Mouse (Mus musculus) G1E (cell line): ENCODE data around the gene Rnf41. TPM values are rescaled to one million over a fixed set of nuclear protein-coding genes. Genes with fewer than 3 reads are reported as not detected.

Experiments
- ATAC-seq: 2 replicates; pipeline ENCODE4 v1.8.0; 2016; ENCODE audit warnings: mild to moderate bottlenecking; ENCODE audit not compliant: insufficient number of reproducible peaks, poor library complexity, low FRiP score, severe bottlenecking; ENCODE audit errors: extremely low read depth
- DNase-seq: peaks from one replicate; pipeline ENCODE4 v3.0.0; 2012; ENCODE audit warnings: low spot score
- H3K27me3 ChIP-seq: 2 replicates; pipeline ENCODE4 v1.6.1; 2012; ENCODE audit warnings: mild to moderate bottlenecking, low read length, inconsistent platforms; ENCODE audit not compliant: insufficient read depth
- H3K36me3 ChIP-seq: replicated peaks from 2 replicates; pipeline ENCODE3; 2012; ENCODE audit warnings: mild to moderate bottlenecking, inconsistent platforms
- H3K4me1 ChIP-seq: 2 replicates; pipeline ENCODE4 v1.6.1; 2012; ENCODE audit warnings: low read depth, low read length, inconsistent platforms, mixed read lengths; ENCODE audit not compliant: insufficient read depth
- H3K4me3 ChIP-seq: 2 replicates; pipeline ENCODE4 v1.5.1; 2012; ENCODE audit warnings: low read depth, mild to moderate bottlenecking, inconsistent platforms, low read length, moderate library complexity, mixed read lengths
- H3K9me3 ChIP-seq: replicated peaks from 2 replicates; pipeline ENCODE4 v1.6.1; 2012; ENCODE audit warnings: inconsistent platforms
- CTCF ChIP-seq: IDR thresholded peaks from 2 replicates; pipeline ENCODE4 v1.5.1; 2012; ENCODE audit warnings: low read depth, low read length, inconsistent platforms, mixed read lengths
- GATA1 ChIP-seq: IDR thresholded peaks from 2 replicates; pipeline ENCODE4 v1.6.1; 2012; ENCODE audit warnings: borderline replicate concordance, low read length, inconsistent platforms, mixed read lengths
- GATA2 ChIP-seq: IDR thresholded peaks from 2 replicates; pipeline ENCODE4 v1.6.1; 2012; ENCODE audit warnings: low read depth, low read length, inconsistent platforms, borderline replicate concordance
- POLR2AphosphoS5 ChIP-seq: IDR thresholded peaks from 2 replicates; pipeline ENCODE4 v1.6.1; 2012; ENCODE audit warnings: low read depth, low read length, inconsistent platforms; ENCODE audit not compliant: insufficient replicate concordance
- TAL1 ChIP-seq: conservative IDR thresholded peaks from 2 replicates; pipeline ENCODE4 v1.6.1; 2012; ENCODE audit warnings: low read depth, low read length, inconsistent platforms, mixed read lengths
- polyA plus RNA-seq: library from polyadenylated mRNA; stranded (reverse); fragments of >175 nt; gene quantifications from 2 replicates; pipeline ENCODE4 v1.2.3, GENCODE M21; 2012
- total RNA-seq, 2 experiments: library from RNA; stranded (forward) in 1 of 2; stranded (reverse) in 1 of 2; fragments of 200-1000 nt in 1 of 2; fragments of >200 nt in 1 of 2; fragmentation: Nextera tagmentation in 1 of 2; gene quantifications; 2 replicates each; pipeline ENCODE4 v1.2.3; 2014 to 2017

Gene Rnf41
- total and polyA plus RNA-seq, 3 experiments, result 14.6 to 21.7 (median 16.6) TPM

DNA sequence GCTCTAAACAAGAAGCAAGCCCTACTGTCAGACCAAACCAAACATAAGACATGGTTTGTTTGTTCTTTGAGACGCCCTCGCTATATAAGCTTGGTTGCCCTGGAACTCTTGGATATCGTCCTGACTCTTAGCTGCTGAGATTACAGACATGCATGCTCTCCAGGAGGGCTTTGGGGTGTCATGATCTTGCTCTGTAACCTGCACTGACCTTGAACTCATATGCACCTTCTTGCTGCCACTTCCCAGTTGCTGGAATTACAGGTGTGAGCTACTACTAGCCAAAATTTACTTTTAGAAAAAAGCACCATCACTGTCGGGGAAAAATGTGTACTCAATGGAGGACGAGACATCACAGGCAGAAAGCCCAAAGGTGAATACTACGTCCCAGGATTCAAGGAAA lies 41.9 kb upstream of the Rnf41 start:
- no peak for DNase-seq
- Histone ChIP-seq H3K36me3 (peaks cover 18% of the 10 kb centered on the region), H3K4me1 (peaks cover 57% of the 10 kb centered on the region), H3K9me3 (no peaks in the 10 kb centered on the region), H3K4me3 (peak overlapping the region; percentile 82), H3K27me3 (no peaks in the 10 kb centered on the region)
- no peak for ATAC-seq
- TF ChIP-seq POLR2AphosphoS5 (no peak), TAL1 (no peak), GATA2 (no peak), GATA1 (no peak), CTCF (no peak)

DNA sequence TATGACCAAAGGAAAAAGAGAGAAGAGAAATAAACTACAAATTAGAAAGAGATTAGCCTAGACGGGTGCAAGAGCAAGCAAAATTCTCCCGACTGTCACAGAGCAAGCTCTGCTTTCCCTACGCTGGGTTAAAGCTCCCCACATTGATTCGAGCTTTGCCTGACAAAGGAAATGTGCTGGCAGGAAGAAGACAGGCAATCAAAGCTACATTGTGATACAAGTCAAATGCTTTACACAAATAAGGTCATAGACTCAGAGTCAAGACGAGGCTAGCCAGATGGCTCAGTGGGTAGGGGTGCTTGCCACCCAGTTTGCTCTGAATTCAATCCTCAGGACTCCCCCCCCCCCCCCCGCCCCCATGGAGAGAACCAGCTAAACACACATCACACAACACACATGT lies 41.4 kb upstream of the Rnf41 start:
- TF ChIP-seq GATA1 (no peak), TAL1 (no peak), GATA2 (no peak), CTCF (no peak), POLR2AphosphoS5 (no peak)
- Histone ChIP-seq H3K27me3 (no peaks in the 10 kb centered on the region), H3K4me1 (peaks cover 57% of the 10 kb centered on the region), H3K4me3 (no peak overlapping the region), H3K9me3 (no peaks in the 10 kb centered on the region), H3K36me3 (peaks cover 15% of the 10 kb centered on the region)
- no peak for DNase-seq
- no peak for ATAC-seq

DNA sequence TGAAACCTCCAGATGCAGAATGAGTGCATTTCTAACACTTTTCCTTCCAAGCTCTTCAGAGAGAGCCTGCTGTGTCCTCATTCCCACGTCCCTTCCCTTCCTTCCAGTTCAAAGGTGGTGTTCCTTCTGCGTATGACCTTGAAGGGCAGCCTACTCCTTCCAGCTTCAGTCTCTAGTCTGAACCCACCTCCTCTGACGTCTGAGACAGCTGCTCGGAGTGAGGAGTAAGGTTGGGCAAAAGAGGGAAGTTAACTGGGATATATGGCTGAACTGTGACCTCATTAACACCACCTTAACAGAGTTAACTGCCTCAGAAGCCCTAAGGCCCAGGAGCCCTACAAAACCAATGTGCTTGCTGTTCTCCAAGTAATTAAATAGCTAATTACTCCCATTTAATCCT lies 40.9 kb upstream of the Rnf41 start:
- H3K27me3 ChIP-seq, result no peaks in the 10 kb centered on the region
- DNase-seq (no peak), ATAC-seq (no peak)
- H3K4me3 ChIP-seq, result no peak overlapping the region
- peaks cover 57% of the 10 kb centered on the region for H3K4me1 ChIP-seq
- TF ChIP-seq CTCF (no peak), GATA2 (no peak), POLR2AphosphoS5 (no peak), TAL1 (no peak), GATA1 (no peak)
- no peaks in the 10 kb centered on the region for H3K9me3 ChIP-seq
- H3K36me3 ChIP-seq, result peaks cover 9% of the 10 kb centered on the region

- no peak for ATAC-seq
- Histone ChIP-seq H3K27me3 (no peaks in the 10 kb centered on the region), H3K4me1 (peaks cover 56% of the 10 kb centered on the region), H3K4me3 (no peak overlapping the region), H3K36me3 (no peaks in the 10 kb centered on the region), H3K9me3 (no peaks in the 10 kb centered on the region)
- no peak for DNase-seq
- TF ChIP-seq TAL1, result no peak
- TF ChIP-seq GATA1, result no peak
- no peak for TF ChIP-seq CTCF
- TF ChIP-seq POLR2AphosphoS5, result no peak
- TF ChIP-seq GATA2, result no peak
These were observed 39.3 kb upstream of the Rnf41 start for GRCm38 (mm10) chr10:128372142-128372541.

DNA sequence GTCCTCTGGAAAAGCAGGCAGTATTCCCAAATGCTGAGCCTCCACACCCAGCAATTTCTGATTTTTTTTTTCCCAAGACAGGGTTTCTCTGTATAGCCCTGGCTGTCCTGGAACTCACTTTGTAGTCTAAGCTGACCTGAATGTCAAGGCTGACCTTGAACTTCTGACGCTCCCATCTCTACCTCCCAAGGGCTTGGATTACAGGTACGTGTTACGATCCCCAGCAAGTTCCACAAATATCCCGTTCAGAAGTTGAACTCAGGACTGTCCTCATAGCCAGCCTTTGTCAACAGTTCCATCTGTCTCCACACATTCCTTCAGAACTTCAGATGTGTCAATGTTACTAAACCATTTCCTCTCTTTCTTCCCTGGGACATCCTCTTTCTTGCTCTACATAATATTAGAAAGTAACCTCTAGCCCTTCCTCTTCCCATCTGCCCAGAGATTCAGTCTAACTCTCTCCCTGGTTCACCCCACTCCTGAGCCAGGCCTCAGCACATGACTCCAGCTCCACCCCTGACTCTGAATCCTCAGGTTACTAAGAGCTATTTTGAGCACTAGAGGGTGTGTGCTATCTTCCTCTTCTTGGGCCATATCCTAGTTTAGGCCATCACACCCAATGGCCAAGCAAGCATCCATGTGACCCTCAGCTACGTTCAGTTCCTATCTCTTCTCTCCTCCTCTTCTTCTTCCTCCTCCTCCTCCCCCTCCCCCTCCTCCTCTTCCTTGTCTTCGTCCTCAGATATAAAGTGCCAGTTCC lies 38.3 kb upstream of the Rnf41 start:
- no peak for DNase-seq
- Histone ChIP-seq H3K36me3 (peaks cover 3% of the 10 kb centered on the region), H3K27me3 (no peaks in the 10 kb centered on the region), H3K4me3 (no peak overlapping the region), H3K4me1 (peaks cover 55% of the 10 kb centered on the region), H3K9me3 (no peaks in the 10 kb centered on the region)
- no peak for TF ChIP-seq CTCF
- no peak for TF ChIP-seq GATA1
- no peak for TF ChIP-seq TAL1
- TF ChIP-seq GATA2, result no peak
- TF ChIP-seq POLR2AphosphoS5, result no peak
- peak; percentile 25; the same call in 1 of the 2 replicates for ATAC-seq

DNA sequence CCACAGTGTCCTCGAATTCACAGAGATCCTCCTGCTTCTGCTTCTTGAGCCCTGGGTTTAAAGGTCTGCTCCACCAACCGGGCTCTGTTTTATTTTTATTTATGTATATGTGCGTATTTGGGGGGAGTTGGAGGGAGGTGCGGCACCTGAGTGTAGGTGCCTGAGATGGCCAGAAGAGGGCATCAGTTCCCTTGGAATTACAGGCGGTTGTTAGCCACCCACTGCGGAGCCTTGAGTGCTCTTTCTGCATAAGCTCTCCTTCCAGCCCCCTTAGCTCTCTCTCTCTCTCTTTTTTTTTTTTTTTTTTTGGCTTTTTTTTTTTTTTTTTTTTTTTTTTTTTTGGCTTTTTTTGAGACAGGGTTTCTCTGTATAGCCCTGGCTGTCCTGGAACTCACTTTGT lies 37.1 kb upstream of the Rnf41 start:
- H3K4me1 ChIP-seq, result peaks cover 57% of the 10 kb centered on the region
- no peaks in the 10 kb centered on the region for H3K9me3 ChIP-seq
- TF ChIP-seq TAL1, result no peak
- no peak for TF ChIP-seq GATA2
- TF ChIP-seq GATA1, result no peak
- no peak for ATAC-seq
- no peak for DNase-seq
- H3K4me3 ChIP-seq, result no peak overlapping the region
- no peaks in the 10 kb centered on the region for H3K27me3 ChIP-seq
- H3K36me3 ChIP-seq, result peaks cover 15% of the 10 kb centered on the region
